Mouse (Mus musculus): Measurements from ENCODE around the gene Wwox. TPM values are rescaled to one million over a fixed set of nuclear protein-coding genes. Genes with fewer than 3 reads are reported as not detected.

Gene Wwox
- polyA plus RNA-seq, 1 experiment from 2014 or later: 8.9 TPM

DNA sequence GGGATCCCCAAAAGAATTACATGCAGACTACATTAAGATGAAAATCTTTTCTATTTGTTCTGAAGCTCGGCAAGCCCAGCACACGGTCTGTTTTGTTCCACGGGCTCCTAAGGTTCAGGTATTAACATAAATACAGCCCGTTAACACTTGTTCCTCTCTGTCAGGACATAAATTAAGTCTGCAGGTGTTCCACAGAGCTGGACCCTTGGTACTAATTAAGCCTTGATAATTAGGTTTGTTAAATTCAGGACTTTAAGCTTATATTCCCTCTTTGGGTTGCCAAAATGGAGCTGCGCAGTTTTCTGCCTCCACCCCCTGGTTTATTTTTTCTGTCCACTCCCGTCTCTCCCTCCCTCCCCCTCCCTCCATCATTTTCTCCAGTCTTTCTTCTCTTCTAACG lies 638.8 kb downstream of the Wwox start:
- DNase-seq (ENCODE audit: low spot score): peak; percentile 37
- Histone ChIP-seq H3K27me3 (replicated peaks; ENCODE audit: control insufficient read depth, insufficient read depth, low read length) (no peaks in the 10 kb centered on the region), H3K4me2 (ENCODE audit: low read length) (no peak overlapping the region), H3K9me3 (replicated peaks; ENCODE audit: control insufficient read depth, low read length) (no peaks in the 10 kb centered on the region), H3K9ac (ENCODE audit: low read length) (no peak overlapping the region), H3K36me3 (ENCODE audit: control insufficient read depth, insufficient read depth, low read length) (no peaks in the 10 kb centered on the region), H3K4me1 (ENCODE audit: control insufficient read depth, insufficient read depth, low read length) (no peaks in the 10 kb centered on the region), H3K4me3 (ENCODE audit: low read depth, low read length) (no peak overlapping the region), H3K27ac (ENCODE audit: low read depth, low read length) (no peak overlapping the region)
- no peak for ATAC-seq
- WGBS: 5% methylated on average over 7 of the region's 7 CpGs

DNA sequence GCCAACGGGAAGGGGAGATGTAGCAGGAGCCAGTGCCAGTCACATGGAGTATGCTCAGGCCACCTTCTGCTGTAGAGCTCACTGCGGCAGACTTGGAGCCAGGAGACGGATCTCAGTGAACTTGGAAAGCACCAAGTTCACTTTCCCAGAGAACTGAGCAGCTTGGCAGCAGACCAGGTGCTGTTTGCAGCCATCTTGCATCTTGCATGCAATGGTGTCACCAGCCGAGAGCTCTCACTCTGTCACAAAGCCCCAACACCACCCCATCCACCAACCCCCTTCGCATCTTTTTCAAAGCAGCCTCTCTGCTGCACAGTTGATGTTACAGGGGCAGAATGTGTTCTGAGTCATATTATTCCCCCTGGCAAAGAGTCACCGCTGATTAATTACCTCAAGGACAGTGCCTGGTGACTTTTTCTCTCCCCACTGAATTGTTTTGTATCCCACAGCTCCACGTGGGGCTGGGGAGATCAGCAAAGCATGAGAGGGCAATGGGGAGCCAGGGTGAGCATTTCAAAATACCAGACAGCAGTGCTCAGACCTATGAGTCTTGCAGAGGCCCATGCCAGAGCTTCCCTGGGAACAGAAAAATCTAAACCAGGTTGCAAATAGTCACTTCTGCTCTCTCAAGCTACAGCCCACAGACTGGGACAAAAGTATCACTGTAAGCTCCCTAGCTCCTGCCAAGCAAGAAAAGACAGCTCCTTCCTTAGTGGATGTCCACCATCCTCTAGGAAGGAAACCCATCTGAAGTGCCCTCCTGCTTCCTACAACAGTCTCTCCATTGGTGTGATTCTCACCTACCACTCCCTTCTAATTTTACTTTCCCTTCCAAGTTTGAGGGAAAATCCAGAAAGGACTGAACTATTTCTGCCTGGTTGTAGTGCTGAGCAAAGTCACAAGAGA lies 642.1 kb downstream of the Wwox start:
- 61% methylated on average over 7 of the region's 7 CpGs for WGBS
- no peak overlapping the region for H3K27ac ChIP-seq (ENCODE audit: low read depth, low read length)
- H3K9me3 ChIP-seq (replicated peaks; ENCODE audit: control insufficient read depth, low read length): no peaks in the 10 kb centered on the region
- H3K27me3 ChIP-seq (replicated peaks; ENCODE audit: control insufficient read depth, insufficient read depth, low read length): no peaks in the 10 kb centered on the region
- no peak overlapping the region for H3K4me2 ChIP-seq (ENCODE audit: low read length)
- ATAC-seq: no peak
- no peak overlapping the region for H3K9ac ChIP-seq (ENCODE audit: low read length)
- no peak overlapping the region for H3K4me3 ChIP-seq (ENCODE audit: low read depth, low read length)
- no peaks in the 10 kb centered on the region for H3K4me1 ChIP-seq (ENCODE audit: control insufficient read depth, insufficient read depth, low read length)
- DNase-seq (ENCODE audit: low spot score): peak; percentile 43
- H3K36me3 ChIP-seq (ENCODE audit: control insufficient read depth, insufficient read depth, low read length): no peaks in the 10 kb centered on the region

DNA sequence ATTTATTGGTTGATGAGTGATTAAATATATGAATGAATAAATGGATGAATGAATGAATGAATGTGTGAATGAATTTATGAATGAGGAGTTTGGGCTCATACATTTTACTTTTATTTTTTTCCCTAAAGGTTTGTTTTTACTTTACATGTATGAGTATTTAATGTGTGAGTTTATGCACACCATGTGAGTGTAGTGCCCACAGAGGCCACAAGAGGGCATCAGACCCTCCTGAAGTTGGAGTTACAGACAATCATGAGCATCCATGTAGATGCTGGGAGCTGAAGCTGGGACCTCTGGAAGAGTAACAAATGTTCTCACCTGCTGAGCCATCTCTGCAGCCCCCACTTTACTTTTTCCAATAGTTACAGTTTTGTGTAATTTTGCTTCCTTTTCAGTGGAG lies 648.7 kb downstream of the Wwox start:
- Histone ChIP-seq H3K4me3 (ENCODE audit: low read depth, low read length) (no peak overlapping the region), H3K4me1 (ENCODE audit: control insufficient read depth, insufficient read depth, low read length) (no peaks in the 10 kb centered on the region), H3K27ac (ENCODE audit: low read depth, low read length) (no peak overlapping the region), H3K27me3 (replicated peaks; ENCODE audit: control insufficient read depth, insufficient read depth, low read length) (no peaks in the 10 kb centered on the region), H3K36me3 (ENCODE audit: control insufficient read depth, insufficient read depth, low read length) (no peaks in the 10 kb centered on the region), H3K4me2 (ENCODE audit: low read length) (no peak overlapping the region), H3K9ac (ENCODE audit: low read length) (no peak overlapping the region), H3K9me3 (replicated peaks; ENCODE audit: control insufficient read depth, low read length) (peaks cover 4% of the 10 kb centered on the region)
- ATAC-seq: no peak
- no peak for DNase-seq (ENCODE audit: low spot score)

DNA sequence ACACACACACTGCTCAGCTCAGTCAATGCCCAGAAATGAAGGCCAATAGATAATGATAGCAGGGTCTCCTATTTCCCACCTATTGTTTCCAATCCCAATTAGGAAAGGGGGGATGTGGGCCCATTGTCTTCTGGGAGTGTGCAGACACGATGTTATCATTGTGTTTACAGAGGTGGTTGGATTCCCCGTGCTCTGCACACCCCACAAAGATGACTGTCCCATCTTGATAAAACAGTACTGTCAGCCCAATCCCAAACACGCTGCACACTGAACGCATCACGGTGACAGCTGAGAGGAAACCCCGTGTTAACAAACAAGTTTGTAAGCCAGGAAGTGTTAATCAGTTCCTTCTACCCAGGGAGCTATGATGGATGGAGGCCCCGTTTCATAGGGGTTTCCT lies 650.3 kb downstream of the Wwox start:
- no peak overlapping the region for H3K9ac ChIP-seq (ENCODE audit: low read length)
- H3K4me1 ChIP-seq (ENCODE audit: control insufficient read depth, insufficient read depth, low read length): no peaks in the 10 kb centered on the region
- WGBS: 70% methylated on average over 7 of the region's 7 CpGs
- peaks cover 4% of the 10 kb centered on the region for H3K9me3 ChIP-seq (replicated peaks; ENCODE audit: control insufficient read depth, low read length)
- no peak overlapping the region for H3K4me3 ChIP-seq (ENCODE audit: low read depth, low read length)
- no peak for DNase-seq (ENCODE audit: low spot score)
- no peak overlapping the region for H3K27ac ChIP-seq (ENCODE audit: low read depth, low read length)
- no peak for ATAC-seq
- no peaks in the 10 kb centered on the region for H3K36me3 ChIP-seq (ENCODE audit: control insufficient read depth, insufficient read depth, low read length)
- no peaks in the 10 kb centered on the region for H3K27me3 ChIP-seq (replicated peaks; ENCODE audit: control insufficient read depth, insufficient read depth, low read length)
- no peak overlapping the region for H3K4me2 ChIP-seq (ENCODE audit: low read length)

DNA sequence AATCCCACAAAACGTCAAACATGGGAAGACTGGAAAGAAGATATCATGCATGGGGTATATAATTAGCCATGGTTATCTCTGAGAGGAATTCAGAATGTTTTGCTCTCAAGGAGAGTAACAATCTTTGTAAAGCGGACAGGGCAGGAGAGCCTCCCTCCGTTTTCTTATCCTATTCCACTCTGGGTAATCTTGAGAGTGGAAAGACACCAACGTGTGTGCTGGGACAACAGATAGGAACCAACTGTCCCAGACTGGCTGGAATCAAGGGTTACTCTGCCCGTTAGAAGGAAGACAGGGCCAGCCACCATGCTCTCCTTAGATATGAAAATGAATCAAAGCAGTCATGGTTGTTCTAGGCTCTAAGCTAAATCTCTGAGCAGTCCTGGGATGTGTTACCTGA lies 650.7 kb downstream of the Wwox start:
- ATAC-seq (no peak), DNase-seq (ENCODE audit: low spot score) (no peak)
- no peak overlapping the region for H3K27ac ChIP-seq (ENCODE audit: low read depth, low read length)
- no peaks in the 10 kb centered on the region for H3K36me3 ChIP-seq (ENCODE audit: control insufficient read depth, insufficient read depth, low read length)
- 83% methylated on average over 5 of the region's 5 CpGs for WGBS
- no peaks in the 10 kb centered on the region for H3K4me1 ChIP-seq (ENCODE audit: control insufficient read depth, insufficient read depth, low read length)
- no peak overlapping the region for H3K9ac ChIP-seq (ENCODE audit: low read length)
- no peak overlapping the region for H3K4me3 ChIP-seq (ENCODE audit: low read depth, low read length)
- H3K9me3 ChIP-seq (replicated peaks; ENCODE audit: control insufficient read depth, low read length): peaks cover 4% of the 10 kb centered on the region
- no peak overlapping the region for H3K4me2 ChIP-seq (ENCODE audit: low read length)
- no peaks in the 10 kb centered on the region for H3K27me3 ChIP-seq (replicated peaks; ENCODE audit: control insufficient read depth, insufficient read depth, low read length)

DNA sequence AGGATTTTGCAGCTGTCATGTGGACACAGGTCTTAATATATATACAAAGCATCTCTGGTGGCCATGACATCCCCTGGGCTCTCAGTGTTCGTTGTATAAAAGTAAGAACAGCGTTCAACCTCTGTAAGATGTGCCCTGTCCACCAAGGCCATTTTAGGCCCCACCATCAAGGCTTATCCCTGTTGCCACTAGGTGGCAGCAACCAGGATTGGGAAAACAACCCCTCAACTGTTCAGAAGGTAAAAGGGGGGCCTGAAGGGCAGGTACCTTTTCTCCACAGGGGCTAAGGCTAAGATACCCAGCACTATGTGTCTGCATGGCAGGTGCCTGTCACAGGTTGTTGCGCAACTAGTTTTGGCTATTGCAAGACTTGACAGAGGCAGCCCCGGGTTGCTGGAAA lies 656.1 kb downstream of the Wwox start:
- Histone ChIP-seq H3K4me3 (ENCODE audit: low read depth, low read length) (no peak overlapping the region), H3K4me1 (ENCODE audit: control insufficient read depth, insufficient read depth, low read length) (no peaks in the 10 kb centered on the region), H3K27ac (ENCODE audit: low read depth, low read length) (no peak overlapping the region), H3K4me2 (ENCODE audit: low read length) (no peak overlapping the region), H3K9me3 (replicated peaks; ENCODE audit: control insufficient read depth, low read length) (no peaks in the 10 kb centered on the region), H3K27me3 (replicated peaks; ENCODE audit: control insufficient read depth, insufficient read depth, low read length) (no peaks in the 10 kb centered on the region), H3K36me3 (ENCODE audit: control insufficient read depth, insufficient read depth, low read length) (no peaks in the 10 kb centered on the region), H3K9ac (ENCODE audit: low read length) (no peak overlapping the region)
- 85% methylated on average over 4 of the region's 4 CpGs for WGBS
- peak; percentile 33 for DNase-seq (ENCODE audit: low spot score)
- no peak for ATAC-seq

DNA sequence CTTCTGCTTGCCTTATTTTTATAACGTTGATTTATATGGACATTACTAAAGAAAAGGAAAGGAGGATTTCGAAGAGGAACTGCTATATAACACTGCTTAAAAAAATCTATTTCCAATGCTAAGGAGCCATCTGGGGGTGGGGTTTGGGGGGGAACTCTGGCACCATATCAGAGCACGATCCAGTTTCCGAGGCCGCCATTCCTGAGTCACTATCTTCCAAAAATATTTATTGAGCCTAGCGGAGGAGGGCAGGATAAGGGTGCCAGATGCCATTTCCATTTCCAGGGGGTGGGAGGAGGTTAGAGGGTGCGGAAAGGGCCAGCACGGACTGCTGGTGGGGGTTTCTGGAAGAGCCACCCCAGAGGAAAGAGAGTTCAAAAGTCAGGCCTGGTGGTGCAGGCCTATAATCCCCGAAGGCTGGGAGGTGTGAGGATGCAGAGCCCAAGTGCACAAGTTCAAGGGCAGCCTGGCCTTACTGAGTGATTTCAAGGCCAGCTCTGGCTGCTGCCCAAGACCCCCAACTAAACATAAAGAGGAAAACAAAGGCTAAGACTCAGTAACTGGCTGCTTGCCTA lies 658.6 kb downstream of the Wwox start:
- no peak overlapping the region for H3K4me2 ChIP-seq (ENCODE audit: low read length)
- H3K4me3 ChIP-seq (ENCODE audit: low read depth, low read length): no peak overlapping the region
- no peak overlapping the region for H3K9ac ChIP-seq (ENCODE audit: low read length)
- no peaks in the 10 kb centered on the region for H3K27me3 ChIP-seq (replicated peaks; ENCODE audit: control insufficient read depth, insufficient read depth, low read length)
- 84% methylated on average over 9 of the region's 9 CpGs for WGBS
- no peak for DNase-seq (ENCODE audit: low spot score)
- no peak for ATAC-seq
- no peaks in the 10 kb centered on the region for H3K4me1 ChIP-seq (ENCODE audit: control insufficient read depth, insufficient read depth, low read length)
- no peaks in the 10 kb centered on the region for H3K36me3 ChIP-seq (ENCODE audit: control insufficient read depth, insufficient read depth, low read length)
- H3K27ac ChIP-seq (ENCODE audit: low read depth, low read length): no peak overlapping the region
- no peaks in the 10 kb centered on the region for H3K9me3 ChIP-seq (replicated peaks; ENCODE audit: control insufficient read depth, low read length)

DNA sequence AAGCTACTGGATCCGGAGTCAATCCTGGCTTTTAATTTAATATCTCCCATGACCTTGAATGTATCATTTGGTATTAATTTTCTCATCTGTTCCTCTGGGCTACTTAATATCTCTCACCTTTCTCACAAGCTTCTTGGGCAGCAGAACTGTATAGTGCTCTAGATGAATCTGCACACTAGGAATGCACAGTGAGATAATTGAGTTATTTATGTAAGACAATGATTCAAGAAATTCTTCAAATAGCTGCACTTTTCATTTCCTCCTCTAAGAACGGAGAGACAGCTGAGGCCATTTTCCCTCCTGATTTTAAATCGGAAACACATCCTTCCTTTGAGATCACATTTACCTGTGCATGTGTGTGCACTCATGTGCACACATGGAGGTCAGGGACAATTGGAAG lies 669.9 kb downstream of the Wwox start:
- H3K4me2 ChIP-seq (ENCODE audit: low read length): no peak overlapping the region
- H3K9ac ChIP-seq (ENCODE audit: low read length): no peak overlapping the region
- H3K4me3 ChIP-seq (ENCODE audit: low read depth, low read length): no peak overlapping the region
- no peaks in the 10 kb centered on the region for H3K9me3 ChIP-seq (replicated peaks; ENCODE audit: control insufficient read depth, low read length)
- H3K27ac ChIP-seq (ENCODE audit: low read depth, low read length): no peak overlapping the region
- DNase-seq (ENCODE audit: low spot score) (no peak), ATAC-seq (no peak)
- 82% methylated on average over 3 of the region's 3 CpGs for WGBS
- H3K36me3 ChIP-seq (ENCODE audit: control insufficient read depth, insufficient read depth, low read length): no peaks in the 10 kb centered on the region
- H3K27me3 ChIP-seq (replicated peaks; ENCODE audit: control insufficient read depth, insufficient read depth, low read length): no peaks in the 10 kb centered on the region
- H3K4me1 ChIP-seq (ENCODE audit: control insufficient read depth, insufficient read depth, low read length): peaks cover 1% of the 10 kb centered on the region

DNA sequence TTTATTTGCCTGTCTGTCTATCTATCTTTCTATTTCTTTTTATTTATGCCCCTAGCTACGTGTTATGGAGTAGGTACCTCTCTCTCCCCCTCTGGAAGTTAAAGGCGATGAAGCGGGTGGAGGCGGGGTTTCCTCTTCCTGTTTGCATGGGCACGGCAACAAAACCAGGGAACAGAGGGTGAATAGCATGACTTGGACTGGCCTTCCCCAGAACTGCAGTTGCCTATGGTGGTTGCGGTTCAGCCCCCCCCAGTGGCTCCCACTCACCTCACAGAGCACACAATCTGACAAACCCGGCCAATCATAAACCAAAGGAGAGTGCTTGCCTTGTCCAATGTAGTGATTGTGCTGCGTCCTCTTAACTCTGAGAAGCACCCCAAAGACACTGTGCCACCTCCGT lies 671.0 kb downstream of the Wwox start:
- DNase-seq (ENCODE audit: low spot score): no peak
- H3K4me1 ChIP-seq (ENCODE audit: control insufficient read depth, insufficient read depth, low read length): peaks cover 4% of the 10 kb centered on the region
- no peaks in the 10 kb centered on the region for H3K27me3 ChIP-seq (replicated peaks; ENCODE audit: control insufficient read depth, insufficient read depth, low read length)
- H3K27ac ChIP-seq (ENCODE audit: low read depth, low read length): no peak overlapping the region
- H3K36me3 ChIP-seq (ENCODE audit: control insufficient read depth, insufficient read depth, low read length): no peaks in the 10 kb centered on the region
- no peak overlapping the region for H3K4me2 ChIP-seq (ENCODE audit: low read length)
- H3K4me3 ChIP-seq (ENCODE audit: low read depth, low read length): no peak overlapping the region
- H3K9ac ChIP-seq (ENCODE audit: low read length): no peak overlapping the region
- WGBS: 81% methylated on average over 9 of the region's 9 CpGs
- H3K9me3 ChIP-seq (replicated peaks; ENCODE audit: control insufficient read depth, low read length): no peaks in the 10 kb centered on the region
- no peak for ATAC-seq
